Mouse (Mus musculus) frontal cortex, postnatal 10 days (tissue): Measurements from ENCODE around the gene Acvr2a.
A peak's percentile ranks its signal among the peaks of the same experiment; 100 is the strongest.

Experiments used
- DNase-seq, 2 experiments: peaks; one replicate each; pipeline ENCODE4 v3.0.0; 2022; ENCODE audit warnings: low spot score in 2 of 2, mixed read lengths in 1 of 2

Gene Acvr2a

GRCm38 (mm10) chr2:48868199-48868913 lies 54.4 kb downstream of the Acvr2a start:
- no peak for DNase-seq

- DNase-seq: peak in 1 of 2 experiments; percentile 54
Measured at GRCm38 (mm10) chr2:48885945-48886344, 72.0 kb downstream of the Acvr2a start.

- DNase-seq: no peak
Measured at GRCm38 (mm10) chr2:48895186-48895585, 81.3 kb downstream of the Acvr2a start.

- DNase-seq: no peak
Measured at GRCm38 (mm10) chr2:48908866-48909265, 95.0 kb downstream of the Acvr2a start.

- no peak for DNase-seq
Measured at GRCm38 (mm10) chr2:48914185-48914584, 100.3 kb downstream of the Acvr2a start.

GRCm38 (mm10) chr2:48915832-48916231 lies 101.9 kb downstream of the Acvr2a start:
- no peak for DNase-seq

GRCm38 (mm10) chr2:48935058-48935457 lies 121.1 kb downstream of the Acvr2a start:
- DNase-seq: no peak

GRCm38 (mm10) chr2:48947761-48948160 lies 133.9 kb downstream of the Acvr2a start:
- DNase-seq: no peak

- peak; percentile 98 to 100 for DNase-seq
Measured at GRCm38 (mm10) chr2:48948841-48949584, 135.1 kb downstream of the Acvr2a start, which contains the start of gene Mbd5. Gene Mbd5, plus strand, starts transcription at chr2:48949508.

- peak; percentile 48 to 49 for DNase-seq
Measured at GRCm38 (mm10) chr2:48949743-48950251, 135.9 kb downstream of the Acvr2a start.

GRCm38 (mm10) chr2:48950252-48950315 lies 136.2 kb downstream of the Acvr2a start, which contains the start of gene Orc4:
Gene Orc4, minus strand, starts transcription at chr2:48950277.
- no peak for DNase-seq

GRCm38 (mm10) chr2:48950316-48950880 lies 136.5 kb downstream of the Acvr2a start:
- DNase-seq: no peak
